8 mouse cellular contexts compared by ENCODE assay signal in the genomic region with DNA sequence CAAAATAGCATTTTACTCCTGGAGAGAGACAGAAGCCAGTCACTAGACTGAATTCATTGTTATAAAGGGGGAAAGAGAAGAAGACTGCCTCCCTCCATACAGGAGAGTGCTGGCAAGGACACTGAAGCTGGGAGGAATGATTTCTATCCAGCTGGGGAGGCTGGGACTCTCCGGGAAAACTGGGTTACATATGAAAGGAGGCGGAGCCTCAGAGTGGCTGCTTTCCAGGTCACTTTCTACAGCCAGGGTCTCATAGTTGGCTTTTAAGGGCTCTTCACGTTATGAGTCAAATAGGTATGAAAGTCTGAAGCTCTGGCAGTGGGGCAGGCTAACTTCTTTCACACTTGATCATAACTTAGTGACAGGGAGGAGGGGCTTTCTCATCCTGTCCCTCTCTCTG.
DNase-seq lines count a peak whose midpoint lies in the region; ATAC-seq and TF ChIP-seq lines count a peak whose summit lies in the region.
"Had no signal": no experiment of that assay in that cellular context is flagged by ENCODE, and none has a peak within 500 bp of the region (broad histone marks: within the 10 kb centered on the region; RNA-seq: fewer than 3 reads in every experiment).

No protein-coding gene starts in this region.

- no peak for DNase-seq in heart, adult 11 months
- DNase-seq in NIH3T3 (ENCODE audit: low read depth) = peak; percentile 59
- peak; percentile 33 for DNase-seq in brain, adult 2 months (ENCODE audit: low read depth, low spot score)
- DNase-seq in midbrain, postnatal 0 days (ENCODE audit: low spot score) = no peak

- H3K4me1 ChIP-seq in heart, embryonic 16.5 days (ENCODE audit: control insufficient read depth, insufficient read depth, low read length) = peaks cover 46% of the 10 kb centered on the region
- H3K4me1 ChIP-seq in lung, embryonic 15.5 days = peaks cover 38% of the 10 kb centered on the region
- H3K4me1 ChIP-seq in midbrain, postnatal 0 days (ENCODE audit: insufficient read depth, low read length) = peaks cover 10% of the 10 kb centered on the region; the same call in 1 of the 2 replicates

- H3K9me3 ChIP-seq in heart, embryonic 16.5 days (replicated peaks; ENCODE audit: control insufficient read depth, low read length) = no peaks in the 10 kb centered on the region
- H3K9me3 ChIP-seq in lung, embryonic 15.5 days = no peaks in the 10 kb centered on the region
- no peaks in the 10 kb centered on the region for H3K9me3 ChIP-seq in midbrain, postnatal 0 days (ENCODE audit: low read length)
- H3K9me3 ChIP-seq: neural tube, embryonic 12.5 days had no signal

- no peaks in the 10 kb centered on the region for H3K36me3 ChIP-seq in heart, embryonic 16.5 days (ENCODE audit: control insufficient read depth, insufficient read depth)
- H3K36me3 ChIP-seq in lung, embryonic 15.5 days = no peaks in the 10 kb centered on the region
- no peaks in the 10 kb centered on the region for H3K36me3 ChIP-seq in midbrain, postnatal 0 days (ENCODE audit: insufficient read depth, low read length)
- H3K36me3 ChIP-seq: neural tube, embryonic 12.5 days had no signal

- H3K27ac ChIP-seq in heart, embryonic 16.5 days (ENCODE audit: low read length) = peak overlapping the region; percentile 66
- no peak overlapping the region; the same call in 1 of the 2 replicates for H3K27ac ChIP-seq in lung, embryonic 15.5 days
- H3K27ac ChIP-seq in midbrain, postnatal 0 days (ENCODE audit: low read depth, low read length) = no peak overlapping the region
- H3K27ac ChIP-seq: neural tube, embryonic 12.5 days had no signal

- WGBS in heart, embryonic 16.5 days = 22% methylated on average over 3 of the region's 3 CpGs
- 8% methylated on average over 3 of the region's 3 CpGs for WGBS in lung, embryonic 15.5 days
- WGBS in midbrain, postnatal 0 days = 41% methylated on average over 3 of the region's 3 CpGs

- TF ChIP-seq CTCF in midbrain, postnatal 0 days (IDR thresholded peaks at IDR 0.05) = no peak

- peak; percentile 82 for ATAC-seq in heart, embryonic 16.5 days (replicated peaks; ENCODE audit: extremely low read depth, insufficient read depth, low FRiP score)
- peak; percentile 82 for ATAC-seq in lung, embryonic 15.5 days (ENCODE audit: borderline replicate concordance, extremely low read depth, low FRiP score, low TSS enrichment)
- no peak for ATAC-seq in midbrain, postnatal 0 days (ENCODE audit: low FRiP score)
- no peak for ATAC-seq in inflammation-experienced regulatory T-cells, adult 6 months

- no peak overlapping the region for H3K9ac ChIP-seq in heart, embryonic 16.5 days (ENCODE audit: low read length)
- no peak overlapping the region for H3K9ac ChIP-seq in lung, embryonic 15.5 days
- no peak overlapping the region; the same call in 1 of the 2 replicates for H3K9ac ChIP-seq in midbrain, postnatal 0 days (replicated peaks; ENCODE audit: low read length, poor library complexity, severe bottlenecking)
- H3K9ac ChIP-seq: neural tube, embryonic 12.5 days had no signal

- peak overlapping the region; percentile 10; the same call in 1 of the 2 replicates for H3K4me2 ChIP-seq in heart, embryonic 16.5 days (ENCODE audit: low read depth, low read length)
- H3K4me2 ChIP-seq in lung, embryonic 15.5 days = no peak overlapping the region
- H3K4me2 ChIP-seq in midbrain, postnatal 0 days (ENCODE audit: low read depth, low read length, poor library complexity, severe bottlenecking) = no peak overlapping the region

- H3K27me3 ChIP-seq in heart, embryonic 16.5 days (ENCODE audit: control insufficient read depth, insufficient read depth, low read length) = no peaks in the 10 kb centered on the region
- no peaks in the 10 kb centered on the region for H3K27me3 ChIP-seq in lung, embryonic 15.5 days
- no peaks in the 10 kb centered on the region for H3K27me3 ChIP-seq in midbrain, postnatal 0 days (ENCODE audit: insufficient read depth, low read length)
- H3K27me3 ChIP-seq: neural tube, embryonic 12.5 days had no signal

- H3K4me3 ChIP-seq in heart, embryonic 16.5 days (ENCODE audit: low read length) = no peak overlapping the region
- H3K4me3 ChIP-seq in lung, embryonic 15.5 days = no peak overlapping the region
- H3K4me3 ChIP-seq in midbrain, postnatal 0 days (ENCODE audit: low read depth, low read length) = no peak overlapping the region
- H3K4me3 ChIP-seq: neural tube, embryonic 12.5 days had no signal

Comparison
In these comparisons a context has a peak if more than half of its experiments do, and no peak if none do; other contexts are left out.
1. ATAC-seq: peak in heart, embryonic 16.5 days (single experiment) and lung, embryonic 15.5 days (single experiment); none in midbrain, postnatal 0 days (single experiment) and inflammation-experienced regulatory T-cells, adult 6 months (single experiment).
2. DNase-seq: peak in NIH3T3 (single experiment) and brain, adult 2 months (single experiment); none in heart, adult 11 months (single experiment) and midbrain, postnatal 0 days (single experiment).